Mouse (Mus musculus): Measurements from ENCODE around the gene Apoe.
A peak's percentile ranks its signal among the peaks of the same experiment; 100 is the strongest.
"Not testable (repeated sequence)": the region's sequence is repeated elsewhere in the genome, so short reads cannot be mapped to it uniquely, and the experiment has no call there.

The Apoe gene

DNA sequence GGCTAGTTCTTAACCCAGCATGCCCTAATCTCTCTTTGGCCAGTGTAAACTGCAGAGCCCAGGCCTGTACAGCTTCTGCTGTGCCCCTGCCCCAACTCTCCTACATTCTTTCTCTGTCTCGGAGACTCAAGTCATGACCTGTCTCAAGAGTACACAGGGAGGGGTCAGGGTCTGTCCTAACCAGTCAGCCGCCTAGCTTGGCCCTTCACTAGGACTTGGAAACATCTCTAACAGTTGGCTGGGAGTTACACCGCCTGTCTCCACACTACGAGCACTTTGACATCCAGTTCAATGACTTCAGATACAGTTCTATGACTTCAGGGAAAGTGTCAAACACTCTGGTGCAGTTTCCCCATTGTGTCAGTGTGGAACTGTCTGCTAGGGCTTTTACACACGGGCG lies 7.6 kb downstream of the Apoe start:
- no peak for DNase-seq

DNA sequence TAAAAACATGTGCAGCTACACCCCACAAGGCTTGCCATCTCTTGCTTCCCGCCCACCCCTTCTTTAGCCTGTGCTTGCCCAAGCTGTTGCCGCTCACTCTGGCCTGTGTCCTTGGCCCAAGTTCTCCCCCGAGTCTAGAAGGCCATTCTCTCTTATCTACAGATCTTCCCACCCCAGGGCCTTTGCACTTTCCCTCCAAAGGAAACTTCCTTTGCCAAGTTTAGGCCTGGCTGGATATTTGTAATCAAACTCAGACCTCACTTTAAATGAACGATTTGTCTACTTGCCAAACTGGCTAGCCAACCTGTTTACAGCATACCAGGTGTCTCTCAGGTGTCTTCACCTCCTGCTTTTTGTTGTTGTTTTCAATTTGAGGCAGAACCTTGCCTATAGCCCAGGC lies 8.1 kb downstream of the Apoe start:
- no peak for DNase-seq

DNA sequence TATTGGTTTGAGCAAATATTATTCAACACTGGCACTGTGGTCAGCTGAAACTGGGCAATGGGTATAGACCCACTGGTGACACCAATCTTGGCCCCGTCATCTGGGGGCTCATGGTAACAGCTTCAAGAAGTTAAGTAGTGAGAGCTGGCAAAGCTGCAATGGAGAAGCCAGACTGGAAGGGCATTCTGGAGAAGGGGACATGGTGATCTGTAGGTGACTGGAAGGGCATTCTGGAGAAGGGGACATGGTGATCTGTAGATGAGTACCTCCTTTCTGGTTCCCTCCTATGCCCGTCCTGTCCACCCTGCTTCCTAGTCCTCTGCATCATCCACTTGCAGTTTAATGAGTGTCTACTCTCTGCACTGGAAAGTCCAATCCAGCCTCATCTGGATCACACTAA lies 10.4 kb downstream of the Apoe start:
- DNase-seq: no peak

DNA sequence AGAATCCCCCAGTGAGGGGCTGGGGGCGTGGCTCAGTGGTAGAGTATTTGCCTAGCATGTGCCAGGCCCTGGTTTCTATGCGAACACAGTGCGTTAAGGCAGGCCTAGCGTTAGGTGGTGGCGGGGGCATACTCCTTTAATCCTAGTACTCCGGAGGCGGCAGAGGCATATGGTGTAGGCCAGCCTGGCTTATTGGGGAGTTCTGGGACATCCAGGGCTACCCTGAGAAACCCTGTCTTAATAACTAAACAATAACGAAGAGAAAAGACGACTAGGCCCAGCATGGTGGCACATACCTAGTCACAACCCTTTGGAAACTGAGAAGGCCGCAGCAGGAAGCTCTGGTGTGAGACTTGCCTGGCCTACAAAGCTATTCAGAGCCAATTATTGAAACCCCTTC lies 10.9 kb downstream of the Apoe start:
- DNase-seq: no peak

DNA sequence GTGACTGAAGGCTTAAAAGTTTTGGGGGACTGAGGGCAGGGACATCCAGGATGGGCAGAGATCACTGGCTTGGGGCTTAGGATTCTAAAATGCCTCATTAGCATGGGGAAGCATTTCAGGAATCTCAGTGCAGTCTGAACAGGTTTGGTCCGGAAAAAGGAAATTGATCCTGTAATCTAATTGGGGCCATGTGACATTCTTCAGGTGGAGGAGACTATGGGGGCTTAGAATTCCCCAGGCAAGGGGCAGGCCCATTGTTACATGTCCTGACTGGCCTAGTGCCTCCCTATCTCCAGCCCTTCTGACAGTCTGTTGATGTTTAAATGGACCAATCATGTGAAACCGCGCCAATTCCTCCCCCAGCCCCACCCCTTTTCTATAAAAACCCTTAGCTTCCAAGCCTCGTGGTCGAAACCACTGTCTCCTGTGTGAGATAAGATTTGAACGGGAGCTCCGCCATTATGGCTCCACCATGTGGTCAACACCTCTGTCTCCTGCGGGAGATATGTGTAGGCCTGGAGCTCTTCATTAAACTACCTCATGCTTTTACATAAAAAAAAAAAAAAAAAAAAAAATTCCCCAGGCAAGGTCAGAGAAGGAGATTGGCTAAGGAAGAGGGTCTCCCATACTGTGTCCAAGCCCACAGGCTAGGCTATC lies 11.9 kb downstream of the Apoe start:
- DNase-seq: not testable (repeated sequence)

DNA sequence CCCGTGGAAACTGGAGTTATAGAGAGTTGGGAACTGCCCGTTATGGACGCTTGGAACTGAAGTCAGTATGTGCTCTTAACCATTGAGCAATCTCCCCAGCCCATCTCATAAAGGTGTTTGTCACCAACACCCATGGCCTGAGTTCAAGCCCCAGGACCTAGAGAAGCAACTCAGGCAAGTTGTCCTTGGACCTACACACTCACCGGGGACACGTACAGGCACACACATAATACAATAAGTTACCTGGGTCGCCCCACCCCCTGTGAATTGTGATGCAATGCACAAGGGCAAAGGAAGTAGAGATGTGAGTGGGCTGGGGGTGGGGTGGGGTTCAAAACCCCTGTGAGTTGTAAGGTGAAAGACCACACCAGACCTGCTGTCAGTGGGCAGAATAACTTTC lies 12.5 kb downstream of the Apoe start:
- no peak for DNase-seq

DNA sequence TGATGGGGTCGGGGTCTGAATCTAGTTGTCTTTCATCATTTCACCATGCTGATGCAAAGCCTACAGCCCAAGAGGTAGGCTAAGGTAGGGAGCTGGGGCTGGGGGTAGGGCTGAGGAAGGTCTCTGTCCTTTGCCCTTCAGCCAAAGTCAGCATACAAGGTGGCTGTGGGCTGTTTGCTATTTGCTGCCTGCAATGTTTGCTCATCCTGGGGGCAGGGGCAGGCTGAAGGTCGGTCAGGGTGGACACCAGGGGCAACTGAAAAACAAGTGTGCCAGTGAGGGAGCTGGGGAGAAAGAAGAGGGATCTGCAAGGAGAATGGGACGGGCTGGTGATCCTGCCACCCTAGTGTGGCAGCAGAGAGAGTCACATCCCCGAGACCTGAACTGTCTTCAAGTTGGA lies 13.6 kb downstream of the Apoe start:
- DNase-seq: no peak

DNA sequence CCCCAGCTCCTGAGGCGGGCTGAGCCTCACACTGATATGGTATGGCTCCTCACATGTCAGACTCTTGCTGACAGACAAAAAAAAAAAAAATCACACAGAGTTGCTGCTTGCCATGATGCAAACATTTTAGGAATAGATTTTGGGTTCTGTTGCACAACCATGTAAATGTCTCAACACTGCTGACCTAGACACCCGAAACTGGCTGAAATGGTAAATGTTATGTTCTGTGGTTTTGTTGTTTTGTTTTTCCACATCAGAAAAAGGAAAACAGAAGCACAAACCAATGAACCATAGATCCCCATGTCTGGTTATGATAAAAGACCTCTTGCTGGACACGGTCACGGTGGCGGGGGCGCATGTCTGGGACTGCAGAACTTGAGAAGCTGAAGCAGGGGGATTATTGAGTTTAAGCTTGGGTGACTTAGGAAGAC lies 15.2 kb downstream of the Apoe start:
- DNase-seq: no peak

DNA sequence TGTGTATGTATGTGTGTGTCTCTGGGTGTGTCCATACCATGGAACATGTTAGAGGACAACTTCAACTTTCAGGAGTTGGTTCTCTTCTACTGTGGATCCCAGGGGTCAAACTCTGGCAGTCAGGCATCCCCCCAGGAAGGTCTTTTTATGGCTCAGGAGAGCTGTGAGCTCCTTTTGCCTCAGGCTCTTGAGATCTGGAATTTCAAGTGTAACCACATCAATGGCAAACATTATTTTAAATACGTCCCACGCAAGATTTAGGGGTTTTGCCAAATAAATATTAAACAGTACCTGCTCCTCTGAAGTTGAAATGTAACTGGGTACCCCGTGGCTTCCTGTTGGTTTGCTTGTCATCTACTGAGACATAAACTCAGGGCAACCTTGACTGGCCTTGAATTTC lies 16.0 kb downstream of the Apoe start:
- no peak for DNase-seq

DNA sequence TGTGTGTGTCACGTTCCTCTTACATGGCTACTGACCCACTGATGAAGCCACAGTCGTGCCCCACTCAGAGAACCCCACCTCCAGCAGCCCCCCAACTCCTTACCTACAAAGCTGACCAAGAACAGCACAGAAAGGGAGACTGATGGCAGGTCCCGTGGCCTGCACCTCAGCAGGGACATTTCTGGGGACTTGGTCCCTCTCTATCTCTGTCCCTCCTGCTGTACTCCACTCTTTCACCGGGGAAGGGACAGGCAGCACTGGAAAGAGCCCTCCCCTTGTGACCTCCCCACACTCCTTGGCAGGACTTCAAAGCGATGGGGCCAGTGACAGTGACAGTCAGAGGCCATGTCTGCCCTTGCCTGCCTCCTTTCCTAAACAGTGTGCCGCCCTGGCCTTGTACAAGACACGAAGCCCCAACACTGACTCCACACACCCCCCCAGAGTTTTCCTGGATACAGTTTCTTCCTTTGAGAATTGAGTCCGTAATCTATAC lies 17.7 kb downstream of the Apoe start, which contains the start of the genes Gm44805 and Apoc4:
Gm44805 (minus strand) TSS at position 222 of the 493 bp plus-strand sequence.
Apoc4 (minus strand) TSS at position 278 of the 493 bp plus-strand sequence.
- no peak for DNase-seq

DNA sequence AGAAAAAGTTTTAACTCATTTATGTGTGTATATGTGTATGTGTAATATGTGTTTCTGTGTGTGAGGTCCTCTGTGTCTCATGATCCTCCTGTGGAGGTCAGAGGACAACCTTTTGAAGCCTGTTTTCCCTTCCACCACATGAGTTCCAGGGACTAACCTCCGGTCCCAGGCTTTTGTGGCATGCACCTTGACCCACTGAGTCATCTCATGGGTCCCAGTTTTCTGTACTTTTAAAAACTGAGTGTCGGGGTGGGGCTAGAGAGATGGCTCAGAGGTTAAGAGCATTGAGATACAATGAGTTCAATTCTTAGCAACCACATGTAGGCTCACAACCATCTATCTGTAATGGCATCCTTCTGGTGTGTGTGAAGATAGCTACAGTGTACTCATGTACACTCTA lies 18.3 kb downstream of the Apoe start:
- no peak for DNase-seq

DNA sequence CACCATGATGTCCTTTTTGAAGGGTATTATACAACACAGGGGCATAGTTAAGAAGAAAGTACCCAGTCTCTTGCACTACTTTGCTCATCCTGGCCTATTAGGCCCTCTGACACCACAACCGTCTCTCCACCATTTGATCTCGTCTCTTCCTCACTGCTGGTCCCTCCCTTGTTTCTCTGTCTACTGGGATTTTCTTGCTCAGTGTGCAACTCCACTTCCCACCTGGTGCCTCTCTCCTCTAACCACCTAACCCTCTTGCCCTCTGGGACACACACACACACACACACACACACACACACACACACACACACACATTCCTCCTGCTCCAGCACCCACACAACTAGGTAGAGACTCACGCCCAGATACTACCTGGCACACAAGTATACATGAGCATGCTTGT lies 20.1 kb downstream of the Apoe start:
- no peak for DNase-seq

DNA sequence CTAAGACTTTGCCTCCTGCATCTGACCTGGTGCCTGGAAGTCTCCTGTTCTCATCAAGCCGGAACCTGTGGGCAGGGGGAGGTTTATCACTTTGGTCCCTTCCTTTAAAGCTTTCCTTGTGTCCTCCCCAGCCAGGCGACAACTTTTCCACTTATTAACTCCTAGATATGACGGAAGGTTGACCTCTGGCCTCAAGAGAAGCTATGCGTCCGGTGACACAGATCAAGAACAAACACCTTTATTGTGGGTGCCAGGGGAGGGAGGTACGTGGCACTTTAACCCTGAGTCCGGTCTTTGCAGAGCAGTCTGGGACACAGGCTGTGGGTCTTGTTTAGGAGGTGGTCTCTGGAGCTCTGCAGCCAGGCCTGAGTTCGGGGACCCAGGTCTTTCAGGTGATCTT lies 21.1 kb downstream of the Apoe start, which contains the start of gene Apoc2:
Apoc2 (minus strand) TSS at position 70 of the 400 bp plus-strand sequence.
- no peak for DNase-seq

DNA sequence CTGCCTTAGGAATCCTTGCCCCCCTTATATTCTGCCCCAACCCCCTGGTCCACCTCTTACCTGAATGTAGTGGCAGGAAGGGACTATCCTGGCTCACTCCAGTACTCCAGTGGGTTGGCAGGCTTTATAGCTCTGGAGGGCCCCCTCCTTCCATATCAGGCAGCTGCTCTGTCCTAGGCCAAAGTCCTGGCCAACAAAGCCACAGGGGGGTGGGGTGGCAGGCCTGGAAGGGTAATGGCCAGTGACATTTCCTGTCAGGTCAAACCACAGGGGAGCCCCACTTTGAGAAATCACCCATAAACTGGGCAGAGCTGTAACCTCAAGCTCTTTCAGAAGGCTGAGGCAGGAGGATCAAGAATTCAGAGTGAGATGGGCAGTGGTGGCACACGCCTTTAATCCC lies 22.3 kb downstream of the Apoe start:
- no peak for DNase-seq

DNA sequence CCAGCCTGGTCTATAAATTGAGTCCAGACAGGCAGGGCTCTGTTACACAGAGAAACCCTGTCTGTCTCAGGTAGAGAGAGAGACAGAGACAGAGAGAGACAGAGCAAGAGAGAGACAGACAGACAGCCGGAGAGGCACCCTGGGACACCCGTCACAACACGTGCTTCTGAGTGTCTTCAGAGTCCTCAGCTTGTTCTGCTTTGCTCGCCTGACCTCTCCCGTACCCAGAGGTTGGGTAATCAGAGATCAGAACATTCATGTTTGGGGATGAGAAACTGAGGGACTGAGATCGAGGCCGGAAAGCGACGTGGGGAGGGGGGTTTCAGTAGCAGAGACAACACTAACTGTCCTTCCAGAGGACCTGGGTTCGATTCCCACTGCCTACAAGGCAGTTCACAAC lies 23.2 kb downstream of the Apoe start:
- no peak for DNase-seq

DNA sequence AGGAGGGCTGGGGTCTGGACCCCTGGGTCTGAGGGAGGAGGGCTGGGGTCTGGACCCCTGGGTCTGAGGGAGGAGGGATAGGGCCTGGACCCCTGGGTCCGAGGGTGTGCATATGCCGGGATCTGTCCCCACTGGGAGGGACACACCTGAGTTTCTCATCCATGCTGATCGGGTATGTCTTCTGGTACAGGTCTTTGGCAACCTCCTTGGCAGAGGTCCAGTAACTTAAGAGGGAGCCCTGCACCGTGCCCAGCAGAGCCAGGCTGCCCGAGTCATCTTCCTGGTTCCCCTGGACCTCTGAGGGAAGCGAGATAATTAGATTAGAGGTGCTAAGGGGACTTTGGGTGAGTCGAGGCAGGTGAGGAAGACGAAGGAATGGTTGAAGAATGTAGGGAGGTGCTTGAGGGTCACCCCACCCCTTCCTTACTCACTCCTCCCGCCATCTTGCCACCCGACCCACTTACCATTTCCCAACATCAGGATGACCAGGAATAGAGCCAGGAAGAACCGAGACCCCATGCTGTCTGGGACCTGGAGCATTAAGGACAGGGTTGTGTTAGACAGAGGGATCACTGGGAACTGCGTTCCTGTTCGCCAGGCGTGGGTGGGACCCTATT lies 25.8 kb downstream of the Apoe start:
- no peak for DNase-seq

DNA sequence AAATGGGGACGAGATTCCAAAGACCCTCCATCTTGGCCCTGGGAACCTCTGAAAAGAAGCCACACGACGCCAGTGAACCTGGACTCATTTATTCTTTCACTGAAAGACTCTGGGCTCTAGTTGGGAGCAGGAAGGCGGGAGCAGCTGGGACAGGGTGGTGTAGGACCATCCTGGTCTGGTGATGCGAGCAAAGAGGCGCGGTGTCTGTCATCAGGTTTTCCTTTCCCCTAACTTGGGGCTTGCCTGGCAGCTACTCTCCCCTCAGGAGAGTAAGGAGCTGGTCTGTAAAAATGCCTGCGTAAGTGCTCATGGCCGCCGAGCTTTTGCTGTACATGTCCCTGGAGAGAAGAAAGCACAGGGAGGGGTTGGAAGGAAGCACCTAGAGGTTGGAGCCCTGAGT lies 27.5 kb downstream of the Apoe start:
- no peak for DNase-seq

DNA sequence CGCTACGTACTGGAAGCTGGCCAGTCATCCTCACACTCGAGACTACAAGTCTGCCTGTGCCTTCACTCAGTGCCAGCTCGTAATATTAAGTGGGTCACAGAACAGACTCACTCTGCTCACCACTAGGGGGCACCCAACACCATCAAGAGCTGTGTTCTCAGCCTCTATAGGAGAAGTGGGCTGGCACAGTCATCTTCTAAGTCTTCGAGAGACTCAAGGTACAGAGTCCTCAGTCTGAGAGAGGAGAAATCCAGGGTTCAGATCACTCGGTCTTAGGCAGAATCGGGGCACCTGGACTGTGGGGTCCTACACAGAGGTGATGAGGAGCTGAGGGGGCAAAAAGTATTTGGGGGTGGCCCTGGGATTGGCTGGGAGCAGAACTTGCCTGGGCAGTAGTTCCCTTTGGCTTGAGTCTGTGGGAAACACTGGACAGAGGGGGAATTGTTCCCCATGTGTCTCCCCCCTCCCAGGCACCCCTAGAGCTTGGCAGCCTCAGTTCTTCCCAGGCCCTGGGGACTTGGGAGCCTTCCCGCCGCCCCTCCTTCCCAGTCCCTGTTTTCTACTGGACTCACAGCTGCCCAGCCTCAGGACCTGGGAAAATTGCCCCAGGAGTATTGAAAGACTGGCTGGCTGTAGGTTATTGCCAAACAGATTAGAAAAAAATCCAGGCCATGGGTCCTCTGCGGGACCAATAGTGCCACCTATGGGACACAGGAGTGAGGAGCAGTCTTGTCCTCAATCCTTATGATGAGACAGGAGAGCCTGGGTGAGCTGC lies 29.9 kb downstream of the Apoe start:
- DNase-seq: peak; percentile 90

DNA sequence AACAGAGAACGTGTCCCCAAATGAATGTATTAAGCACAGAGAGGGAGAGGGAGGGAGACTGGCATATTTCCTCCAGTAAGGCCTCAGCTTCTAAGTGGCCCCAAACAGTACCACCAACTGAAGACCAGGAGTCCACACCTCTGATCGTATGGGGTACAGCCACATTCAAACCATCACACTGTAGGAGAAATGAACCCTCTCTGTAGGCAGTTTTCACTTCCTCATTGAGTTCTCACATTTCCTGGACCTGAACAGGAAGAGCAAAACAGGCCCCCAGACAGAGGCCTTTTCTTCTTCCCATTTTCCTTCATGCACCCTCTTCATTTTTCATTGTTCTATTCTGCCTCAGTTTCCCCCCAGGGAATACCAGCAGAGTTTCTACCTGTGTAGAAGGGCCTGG lies 31.6 kb downstream of the Apoe start:
- DNase-seq: no peak

DNA sequence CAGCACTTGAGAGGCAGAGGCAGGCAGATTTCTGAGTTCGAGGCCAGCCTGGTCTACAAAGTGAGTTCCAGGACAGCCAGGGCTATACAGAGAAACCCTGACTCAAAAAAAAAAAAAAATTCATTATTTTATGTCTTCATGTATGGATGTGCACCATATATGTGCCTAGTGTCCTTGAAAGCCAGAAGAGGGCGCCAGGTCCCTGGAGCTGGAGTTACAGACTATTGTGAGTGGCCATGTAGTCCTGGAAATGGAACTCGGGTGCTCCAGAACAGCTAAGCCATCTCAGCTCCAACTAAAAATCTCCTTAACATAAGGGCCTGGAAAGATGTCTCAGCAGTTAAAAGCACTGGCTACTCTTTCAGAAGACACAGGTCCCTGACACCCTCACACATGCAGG lies 32.2 kb downstream of the Apoe start:
- no peak for DNase-seq

DNA sequence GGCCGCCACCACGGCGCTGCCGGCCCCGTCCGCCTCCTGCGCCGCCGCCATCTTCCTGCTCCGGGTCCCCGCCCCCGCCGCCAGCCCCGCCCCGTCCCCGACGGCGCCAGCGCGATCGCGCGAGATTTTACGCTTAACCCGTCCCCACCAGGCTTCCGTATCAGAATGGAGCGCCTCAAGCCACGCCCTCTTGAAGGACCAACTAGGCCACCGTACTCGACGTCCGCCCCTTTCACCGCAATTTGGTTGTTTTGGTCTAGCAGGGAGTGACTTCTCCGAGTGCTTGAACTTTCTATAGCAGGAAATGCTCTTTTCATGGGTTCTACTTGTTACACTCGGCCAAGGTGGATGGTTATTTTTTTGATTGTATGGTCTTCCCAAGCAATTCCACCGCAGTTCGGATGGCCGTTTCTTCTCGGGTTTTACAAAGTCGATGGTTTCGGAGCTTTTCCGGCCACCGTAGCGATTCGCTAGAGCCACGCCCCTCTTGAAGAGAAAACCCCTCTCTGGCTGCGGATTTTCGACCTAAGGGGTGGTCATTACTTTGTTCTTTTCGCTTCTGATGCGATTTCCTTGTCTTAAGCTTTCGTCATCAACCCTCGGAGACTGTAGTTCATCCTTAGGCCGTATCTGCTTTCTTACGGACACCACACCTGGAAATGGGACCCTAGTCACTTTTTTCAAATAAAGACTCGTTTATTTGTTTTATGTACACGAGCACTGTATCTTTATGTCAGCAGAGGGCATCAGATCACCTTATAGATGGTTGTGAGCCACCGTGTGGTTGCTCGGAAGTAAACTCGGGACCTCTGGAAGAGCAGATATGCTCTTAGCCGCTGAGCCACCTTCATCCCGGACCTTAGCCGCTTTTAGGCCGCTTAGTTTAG lies 33.8 kb downstream of the Apoe start, which contains the start of gene Clptm1:
Clptm1 (minus strand) TSS at position 79 of the 887 bp plus-strand sequence.
- peak; percentile 97 for DNase-seq

DNA sequence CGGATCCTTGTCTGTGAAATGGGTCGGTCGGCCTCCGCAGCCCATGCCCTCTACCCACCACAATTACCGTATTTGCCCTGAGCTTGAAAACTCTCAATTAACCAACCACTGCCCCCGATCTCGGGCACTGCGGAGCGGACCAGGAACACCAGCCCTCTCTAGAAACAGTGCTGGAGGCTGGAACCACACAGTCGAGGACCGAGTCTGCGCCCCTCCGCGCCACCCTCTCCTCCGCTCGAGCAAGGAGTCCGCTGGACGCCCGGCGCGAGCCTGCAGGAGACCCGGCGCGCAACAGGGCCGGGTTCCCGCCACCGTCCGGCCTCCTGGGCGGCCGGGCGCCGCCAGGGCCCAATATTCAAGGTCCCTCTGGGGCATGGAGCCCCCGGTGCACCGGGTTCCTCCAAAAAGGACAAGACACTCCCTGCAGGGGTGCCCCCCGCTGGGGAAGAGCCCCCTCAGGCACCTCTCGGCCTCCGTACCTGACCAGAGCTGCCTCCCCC lies 34.5 kb downstream of the Apoe start:
- no peak for DNase-seq

Data from thymus, postnatal 25 days (tissue).